27 mouse cellular contexts compared by ENCODE assay signal in genomic region chr8:111725341-111725740, GRCm38 (mm10). TPM values are rescaled to one million over a fixed set of nuclear protein-coding genes. Genes with fewer than 3 reads are reported as not detected.
DNase-seq lines count a peak whose midpoint lies in the region; ATAC-seq and TF ChIP-seq lines count a peak whose summit lies in the region.
"Had no signal": no experiment of that assay in that cellular context is flagged by ENCODE, and none has a peak within 500 bp of the region (broad histone marks: within the 10 kb centered on the region; RNA-seq: fewer than 3 reads in every experiment).

No protein-coding gene starts in this region.

- no peaks in the 10 kb centered on the region for H3K27me3 ChIP-seq in heart, embryonic 10.5 days (ENCODE audit: insufficient read depth, poor library complexity, severe bottlenecking)
- no peaks in the 10 kb centered on the region for H3K27me3 ChIP-seq in hindbrain, embryonic 10.5 days (ENCODE audit: insufficient read depth, poor library complexity, severe bottlenecking)
- H3K27me3 ChIP-seq in hindbrain, embryonic 14.5 days (ENCODE audit: control insufficient read depth, insufficient read depth, low read length), result no peaks in the 10 kb centered on the region
- H3K27me3 ChIP-seq in heart, postnatal 0 days (ENCODE audit: control insufficient read depth, insufficient read depth, low read length), result no peaks in the 10 kb centered on the region
- H3K27me3 ChIP-seq: hindbrain, embryonic 12.5 days; kidney, embryonic 15.5 days; lung, embryonic 15.5 days; midbrain, embryonic 13.5 days; neural tube, embryonic 12.5 days; Patski had no signal

- peaks cover 19% of the 10 kb centered on the region for H3K36me3 ChIP-seq in heart, embryonic 10.5 days
- H3K36me3 ChIP-seq in hindbrain, embryonic 10.5 days, result peaks cover 26% of the 10 kb centered on the region
- H3K36me3 ChIP-seq in hindbrain, embryonic 14.5 days (replicated peaks; ENCODE audit: control insufficient read depth, insufficient read depth), result peaks cover 9% of the 10 kb centered on the region
- peaks cover 10% of the 10 kb centered on the region for H3K36me3 ChIP-seq in heart, postnatal 0 days (replicated peaks; ENCODE audit: control insufficient read depth, insufficient read depth, low read length)

- TF ChIP-seq CTCF in layer of hippocampus, adult 2 months (conservative IDR thresholded peaks at IDR 0.05), result no peak
- TF ChIP-seq CTCF in heart, postnatal 0 days (IDR thresholded peaks at IDR 0.05; ENCODE audit: low read depth), result no peak

- TF ChIP-seq EP300 in heart, postnatal 0 days (IDR thresholded peaks at IDR 0.05; ENCODE audit: low read depth), result no peak

- no peaks in the 10 kb centered on the region for H3K9me3 ChIP-seq in heart, embryonic 10.5 days
- no peaks in the 10 kb centered on the region for H3K9me3 ChIP-seq in hindbrain, embryonic 10.5 days
- no peaks in the 10 kb centered on the region for H3K9me3 ChIP-seq in hindbrain, embryonic 14.5 days (ENCODE audit: control insufficient read depth, low read length)
- no peaks in the 10 kb centered on the region for H3K9me3 ChIP-seq in heart, postnatal 0 days (replicated peaks; ENCODE audit: control insufficient read depth, low read length)
- H3K9me3 ChIP-seq: embryonic facial prominence, embryonic 10.5 days; hindbrain, embryonic 12.5 days; kidney, embryonic 15.5 days; lung, embryonic 15.5 days; megakaryocyte, embryonic 14.5 days; midbrain, embryonic 13.5 days; neural tube, embryonic 12.5 days had no signal

- H3K9ac ChIP-seq in hindbrain, embryonic 14.5 days, result no peak overlapping the region
- no peak overlapping the region for H3K9ac ChIP-seq in heart, postnatal 0 days (replicated peaks; ENCODE audit: low read depth, low read length)
- H3K9ac ChIP-seq: hindbrain, embryonic 12.5 days; kidney, embryonic 15.5 days; liver, embryonic 14.5 days; lung, embryonic 15.5 days; midbrain, embryonic 13.5 days; neural tube, embryonic 12.5 days had no signal

- H3K4me3 ChIP-seq in heart, embryonic 10.5 days, result no peak overlapping the region
- no peak overlapping the region for H3K4me3 ChIP-seq in hindbrain, embryonic 10.5 days
- H3K4me3 ChIP-seq in hindbrain, embryonic 14.5 days (replicated peaks; ENCODE audit: low read length), result no peak overlapping the region
- no peak overlapping the region for H3K4me3 ChIP-seq in layer of hippocampus, adult 2 months
- no peak overlapping the region for H3K4me3 ChIP-seq in heart, postnatal 0 days (ENCODE audit: low read depth, low read length)
- H3K4me3 ChIP-seq: hindbrain, embryonic 12.5 days; kidney, embryonic 15.5 days; lung, embryonic 15.5 days; megakaryocyte, embryonic 14.5 days; midbrain, embryonic 13.5 days; neural tube, embryonic 12.5 days had no signal

- H3K4me1 ChIP-seq in heart, embryonic 10.5 days, result peaks cover 77% of the 10 kb centered on the region
- H3K4me1 ChIP-seq in hindbrain, embryonic 10.5 days (replicated peaks), result peaks cover 53% of the 10 kb centered on the region
- H3K4me1 ChIP-seq in hindbrain, embryonic 14.5 days (replicated peaks; ENCODE audit: control insufficient read depth, insufficient read depth, low read length), result peaks cover 32% of the 10 kb centered on the region
- peaks cover 63% of the 10 kb centered on the region for H3K4me1 ChIP-seq in heart, postnatal 0 days (ENCODE audit: control insufficient read depth, insufficient read depth)

- peak overlapping the region; percentile 91 for H3K27ac ChIP-seq in heart, embryonic 10.5 days
- H3K27ac ChIP-seq in hindbrain, embryonic 10.5 days, result peak overlapping the region; percentile 3; the same call in 1 of the 2 replicates
- H3K27ac ChIP-seq in hindbrain, embryonic 14.5 days, result no peak overlapping the region
- H3K27ac ChIP-seq in layer of hippocampus, adult 2 months, result peak overlapping the region; percentile 97; the same call in 1 of the 2 replicates
- H3K27ac ChIP-seq in heart, postnatal 0 days (ENCODE audit: low read depth), result peak overlapping the region; percentile 66
- H3K27ac ChIP-seq: liver, embryonic 14.5 days; neural tube, embryonic 12.5 days had no signal

- no peak for DNase-seq in heart, embryonic 10.5 days (ENCODE audit: low spot score)
- DNase-seq in heart, postnatal 4 days, result no peak
- no peak for DNase-seq in hindbrain, embryonic 10.5 days (ENCODE audit: low spot score)
- no peak for DNase-seq in hindbrain, embryonic 14.5 days (ENCODE audit: low spot score)
- no peak for DNase-seq in layer of hippocampus, adult 2 months (ENCODE audit: low spot score in 2 of 2)
- no peak for DNase-seq in layer of hippocampus, postnatal 10 days (ENCODE audit: low spot score in 2 of 2)
- no peak for DNase-seq in heart, postnatal 0 days (ENCODE audit: low spot score)
- DNase-seq in cerebellum, adult 11-12 months, result no peak
- DNase-seq: cerebellum, adult 11 months; gastrocnemius, postnatal 25 days; layer of hippocampus, postnatal 36 days; retina, postnatal 1 day; right cerebral cortex, postnatal 25 days; spleen, adult 18-20 months had no signal

- H3K4me2 ChIP-seq in hindbrain, embryonic 14.5 days (replicated peaks), result no peak overlapping the region
- H3K4me2 ChIP-seq in heart, postnatal 0 days (ENCODE audit: low read depth, low read length), result no peak overlapping the region
- H3K4me2 ChIP-seq: hindbrain, embryonic 12.5 days; lung, embryonic 15.5 days; midbrain, embryonic 13.5 days; neural tube, embryonic 12.5 days had no signal

- no peak for ATAC-seq in hindbrain, embryonic 14.5 days (ENCODE audit: low FRiP score)
- no peak for ATAC-seq in heart, postnatal 0 days (ENCODE audit: insufficient read depth, low read depth)
- ATAC-seq: forebrain, embryonic 16.5 days; midbrain, embryonic 13.5 days had no signal

- WGBS in heart, embryonic 10.5 days, result 88% methylated on average over 6 of the region's 6 CpGs
- 93% methylated on average over 6 of the region's 6 CpGs for WGBS in hindbrain, embryonic 10.5 days
- 93% methylated on average over 6 of the region's 6 CpGs for WGBS in hindbrain, embryonic 14.5 days
- WGBS in heart, postnatal 0 days, result 70% methylated on average over 6 of the region's 6 CpGs

RNA-seq across cellular contexts. Expression of gene Bcar1, which starts 18.3 kb away (rescaled TPM):
- polyA plus RNA-seq in heart, embryonic 10.5 days (2016; fragmentation: Nextera tagmentation; extraction: Ambion mirVana), result 53.2 and 54.4 TPM in 2 replicates
- total RNA-seq in heart, postnatal 4 days (2021), result 10 to 100 TPM; 62.7 to 65.0 TPM
- 61.6 and 63.9 TPM in 2 replicates for polyA plus RNA-seq in hindbrain, embryonic 10.5 days (2016; fragmentation: Nextera tagmentation; extraction: Ambion mirVana)
- 49.1 and 52.1 TPM in 2 replicates for polyA plus RNA-seq in hindbrain, embryonic 14.5 days (2014; fragmentation: Nextera tagmentation; extraction: Ambion mirVana)
- total RNA-seq in layer of hippocampus, adult 2 months (2021), result 10 to 100 TPM; 66.1 to 69.7 TPM
- 10 to 100 TPM; 60.1 to 62.6 TPM for total RNA-seq in layer of hippocampus, postnatal 10 days (2021)
- total RNA-seq in heart, postnatal 0 days (2014; rRNA removed; ENCODE audit: low replicate concordance), result 53.2 and 81.5 TPM in 2 replicates
- polyA plus RNA-seq in heart, postnatal 0 days (2015; fragmentation: Nextera tagmentation; extraction: Ambion mirVana), result 25.6 and 27.9 TPM in 2 replicates

RNA-seq across cellular contexts. Expression of gene Ctrb1, which starts 34.5 kb away (rescaled TPM):
- polyA plus RNA-seq in heart, embryonic 10.5 days (2016; fragmentation: Nextera tagmentation; extraction: Ambion mirVana), result not detected in 2 replicates
- not detected for total RNA-seq in heart, postnatal 4 days (2021)
- polyA plus RNA-seq in hindbrain, embryonic 10.5 days (2016; fragmentation: Nextera tagmentation; extraction: Ambion mirVana), result not detected in 2 replicates
- not detected in 2 replicates for polyA plus RNA-seq in hindbrain, embryonic 14.5 days (2014; fragmentation: Nextera tagmentation; extraction: Ambion mirVana)
- total RNA-seq in layer of hippocampus, adult 2 months (2021), result not detected
- total RNA-seq in layer of hippocampus, postnatal 10 days (2021), result not detected
- 0.62 and 3.4 TPM in 2 replicates for total RNA-seq in heart, postnatal 0 days (2014; rRNA removed; ENCODE audit: low replicate concordance)
- not detected in 2 replicates for polyA plus RNA-seq in heart, postnatal 0 days (2015; fragmentation: Nextera tagmentation; extraction: Ambion mirVana)
- total RNA-seq: adrenal gland, adult 18-20 months; gastrocnemius, postnatal 25 days; layer of hippocampus, adult 18-20 months; layer of hippocampus, postnatal 36 days; left cerebral cortex, postnatal 14 days had no signal
- polyA plus RNA-seq: embryonic facial prominence, embryonic 10.5 days; forebrain, embryonic 16.5 days; hindbrain, embryonic 12.5 days; neural tube, embryonic 12.5 days; Patski had no signal
